Mouse (Mus musculus): ENCODE results near the gene Prss50. TPM values are rescaled to one million over a fixed set of nuclear protein-coding genes. Genes with fewer than 3 reads are reported as not detected.
"Not testable (repeated sequence)": the region's sequence is repeated elsewhere in the genome, so short reads cannot be mapped to it uniquely, and the experiment has no call there.

Gene Prss50
- under 1 TPM in 1 of 2 experiments, not detected in 1; 0.71 TPM for total RNA-seq (2021)

GRCm38 (mm10) chr9:110857781-110858472, at the start of gene Prss50:
TSS of gene Prss50 (plus strand) at chr9:110857967.
- DNase-seq (ENCODE audit: low spot score in 2 of 2), result no peak
- intact Hi-C loops (cut with DNase I), result no loop called here

- DNase-seq (ENCODE audit: low spot score in 2 of 2), result peak in 1 of 2 experiments; percentile 43
- intact Hi-C loops (cut with DNase I), result no loop called here
Measured at GRCm38 (mm10) chr9:110810051-110810450, 47.7 kb upstream of the Prss50 start.

GRCm38 (mm10) chr9:110813789-110814188, 44.0 kb upstream of the Prss50 start, which contains the start of gene Prss44:
TSS of gene Prss44 (plus strand) at chr9:110813994.
- intact Hi-C loops (cut with DNase I), result no loop called here
- no peak for DNase-seq (ENCODE audit: low spot score in 2 of 2)

- DNase-seq (ENCODE audit: low spot score in 2 of 2); intact Hi-C loops (cut with DNase I): not testable (repeated sequence)
Measured at GRCm38 (mm10) chr9:110820546-110820945, 37.2 kb upstream of the Prss50 start.

- no peak for DNase-seq (ENCODE audit: low spot score in 2 of 2)
Measured at GRCm38 (mm10) chr9:110821436-110821835, 36.3 kb upstream of the Prss50 start.

GRCm38 (mm10) chr9:110825426-110825825, 32.3 kb upstream of the Prss50 start:
- intact Hi-C loops (cut with DNase I), result no loop called here
- DNase-seq (ENCODE audit: low spot score in 2 of 2), result no peak

More at GRCm38 (mm10) chr9:110821436-110821835, 36.3 kb upstream of the Prss50 start:
- intact Hi-C loops (cut with DNase I), result no loop called here

- intact Hi-C loops (cut with DNase I), result no loop called here
- no peak for DNase-seq (ENCODE audit: low spot score in 2 of 2)
Measured at GRCm38 (mm10) chr9:110825832-110826231, 31.9 kb upstream of the Prss50 start.

- DNase-seq (ENCODE audit: low spot score in 2 of 2), result no peak
- intact Hi-C loops (cut with DNase I), result no loop called here
Measured at GRCm38 (mm10) chr9:110826390-110826789, 31.4 kb upstream of the Prss50 start, which contains the start of gene Prss43. TSS of gene Prss43 (plus strand) at chr9:110826690.

GRCm38 (mm10) chr9:110833021-110833420, 24.7 kb upstream of the Prss50 start:
- intact Hi-C loops (cut with DNase I), result no loop called here
- no peak for DNase-seq (ENCODE audit: low spot score in 2 of 2)

- intact Hi-C loops (cut with DNase I), result no loop called here
Measured at GRCm38 (mm10) chr9:110834411-110834810, 23.4 kb upstream of the Prss50 start, which contains the start of gene Prss45. TSS of gene Prss45 (plus strand) at chr9:110834588.

GRCm38 (mm10) chr9:110834961-110835360, 22.8 kb upstream of the Prss50 start:
- DNase-seq (ENCODE audit: low spot score in 2 of 2), result no peak
- intact Hi-C loops (cut with DNase I), result no loop called here

More at GRCm38 (mm10) chr9:110834411-110834810, 23.4 kb upstream of the Prss50 start, which contains the start of gene Prss45:
- DNase-seq (ENCODE audit: low spot score in 2 of 2), result no peak

- intact Hi-C loops (cut with DNase I), result no loop called here
- DNase-seq (ENCODE audit: low spot score in 2 of 2), result peak; percentile 17 to 39
Measured at GRCm38 (mm10) chr9:110836112-110836511, 21.7 kb upstream of the Prss50 start.

GRCm38 (mm10) chr9:110840905-110841304, 16.9 kb upstream of the Prss50 start:
- intact Hi-C loops (cut with DNase I), result no loop called here
- no peak for DNase-seq (ENCODE audit: low spot score in 2 of 2)

- intact Hi-C loops (cut with DNase I), result no loop called here
- DNase-seq (ENCODE audit: low spot score in 2 of 2), result no peak
Measured at GRCm38 (mm10) chr9:110841438-110841837, 16.3 kb upstream of the Prss50 start.

- intact Hi-C loops (cut with DNase I), result no loop called here
Measured at GRCm38 (mm10) chr9:110844206-110844605, 13.6 kb upstream of the Prss50 start, which contains the start of gene Prss46. TSS of gene Prss46 (plus strand) at chr9:110844506.

GRCm38 (mm10) chr9:110849162-110849561, 8.6 kb upstream of the Prss50 start:
- DNase-seq (ENCODE audit: low spot score in 2 of 2), result no peak
- intact Hi-C loops (cut with DNase I), result no loop called here

More at GRCm38 (mm10) chr9:110844206-110844605, 13.6 kb upstream of the Prss50 start, which contains the start of gene Prss46:
- DNase-seq (ENCODE audit: low spot score in 2 of 2), result no peak

- no peak for DNase-seq (ENCODE audit: low spot score in 2 of 2)
- intact Hi-C loops (cut with DNase I), result no loop called here
Measured at GRCm38 (mm10) chr9:110855903-110856302, 1.9 kb upstream of the Prss50 start.

GRCm38 (mm10) chr9:110856920-110857319, 847 bp upstream of the Prss50 start:
- no peak for DNase-seq (ENCODE audit: low spot score in 2 of 2)
- intact Hi-C loops (cut with DNase I), result no loop called here

- DNase-seq (ENCODE audit: low spot score in 2 of 2), result no peak
- intact Hi-C loops (cut with DNase I), result no loop called here
Measured at GRCm38 (mm10) chr9:110858523-110858922, 756 bp downstream of the Prss50 start.

- intact Hi-C loops (cut with DNase I), result no loop called here
- DNase-seq (ENCODE audit: low spot score in 2 of 2), result no peak
Measured at GRCm38 (mm10) chr9:110858967-110859596, 1.3 kb downstream of the Prss50 start.

GRCm38 (mm10) chr9:110871030-110871429, 13.3 kb downstream of the Prss50 start:
- intact Hi-C loops (cut with DNase I), result loop anchor here (2.0 to 10.0 kb wide), 5 partner anchors 88 to 459 kb away; no protein-coding TSS in a partner anchor
- DNase-seq (ENCODE audit: low spot score in 2 of 2), result peak; percentile 67 to 79

Data from left cerebral cortex, postnatal 25 days (tissue).